Mouse (Mus musculus) kidney, postnatal 10 days (tissue): ENCODE data around the gene Slc47a1.
"Not testable (repeated sequence)": the region's sequence is repeated elsewhere in the genome, so short reads cannot be mapped to it uniquely, and the experiment has no call there.

ENCODE experiments used
- DNase-seq: peaks from one replicate; pipeline ENCODE4 v3.0.0; 2021; ENCODE audit warnings: mixed read lengths

The Slc47a1 gene

GRCm38 (mm10) chr11:61377881-61378613 is at the start of gene Slc47a1:
Slc47a1 (minus strand) TSS chr11:61378345.
- DNase-seq, result peak; percentile 78

- DNase-seq, result no peak
Observed at GRCm38 (mm10) chr11:61419253-61419652, 41.1 kb upstream of the Slc47a1 start.

- DNase-seq, result peak; percentile 91
Observed at GRCm38 (mm10) chr11:61417945-61418551, 39.9 kb upstream of the Slc47a1 start.

GRCm38 (mm10) chr11:61416540-61416939 is 38.4 kb upstream of the Slc47a1 start:
- DNase-seq, result peak; percentile 20

- no peak for DNase-seq
Observed at GRCm38 (mm10) chr11:61415444-61415843, 37.3 kb upstream of the Slc47a1 start.

GRCm38 (mm10) chr11:61414560-61414959 is 36.4 kb upstream of the Slc47a1 start:
- DNase-seq, result no peak

- DNase-seq, result no peak
Observed at GRCm38 (mm10) chr11:61413411-61413810, 35.3 kb upstream of the Slc47a1 start.

- no peak for DNase-seq
Observed at GRCm38 (mm10) chr11:61411809-61412208, 33.7 kb upstream of the Slc47a1 start.

- DNase-seq, result no peak
Observed at GRCm38 (mm10) chr11:61411221-61411620, 33.1 kb upstream of the Slc47a1 start.

GRCm38 (mm10) chr11:61410129-61410528 is 32.0 kb upstream of the Slc47a1 start:
- peak; percentile 89 for DNase-seq

- peak; percentile 36 for DNase-seq
Observed at GRCm38 (mm10) chr11:61409051-61409450, 30.9 kb upstream of the Slc47a1 start.

- peak; percentile 85 for DNase-seq
Observed at GRCm38 (mm10) chr11:61408184-61409027, 30.3 kb upstream of the Slc47a1 start.

- peak; percentile 93 for DNase-seq
Observed at GRCm38 (mm10) chr11:61407638-61408183, 29.6 kb upstream of the Slc47a1 start.

- DNase-seq, result no peak
Observed at GRCm38 (mm10) chr11:61401794-61402193, 23.6 kb upstream of the Slc47a1 start.

- no peak for DNase-seq
Observed at GRCm38 (mm10) chr11:61400681-61401346, 22.7 kb upstream of the Slc47a1 start.

- not testable (repeated sequence) for DNase-seq
Observed at GRCm38 (mm10) chr11:61397423-61398043, 19.4 kb upstream of the Slc47a1 start.

- DNase-seq, result no peak
Observed at GRCm38 (mm10) chr11:61388936-61389335, 10.8 kb upstream of the Slc47a1 start.

- DNase-seq, result peak; percentile 76
Observed at GRCm38 (mm10) chr11:61388012-61388411, 9.9 kb upstream of the Slc47a1 start.

- DNase-seq, result no peak
Observed at GRCm38 (mm10) chr11:61387233-61387632, 9.1 kb upstream of the Slc47a1 start.

- no peak for DNase-seq
Observed at GRCm38 (mm10) chr11:61385725-61386124, 7.6 kb upstream of the Slc47a1 start.

GRCm38 (mm10) chr11:61381272-61381671 is 3.1 kb upstream of the Slc47a1 start:
- DNase-seq, result no peak

- DNase-seq, result peak; percentile 26
Observed at GRCm38 (mm10) chr11:61378651-61379050, 506 bp upstream of the Slc47a1 start.
